Mouse (Mus musculus) retina, embryonic 14.5 days (tissue): ENCODE results near the gene Ddah1.
A peak's percentile ranks its signal among the peaks of the same experiment; 100 is the strongest.

ENCODE experiments used
- DNase-seq: peaks from one replicate; pipeline ENCODE4 v3.0.0-alpha.2; 2015; ENCODE audit warnings: low spot score

Gene Ddah1

GRCm38 (mm10) chr3:145758561-145759378 is at the start of gene Ddah1:
Gene Ddah1 (plus strand): TSS chr3:145758675.
- DNase-seq: peak; percentile 74

- no peak for DNase-seq
Observed at GRCm38 (mm10) chr3:145715923-145716322, 42.6 kb upstream of the Ddah1 start.

- DNase-seq: no peak
Observed at GRCm38 (mm10) chr3:145719660-145720059, 38.8 kb upstream of the Ddah1 start.

- DNase-seq: no peak
Observed at GRCm38 (mm10) chr3:145725078-145725477, 33.4 kb upstream of the Ddah1 start.

- no peak for DNase-seq
Observed at GRCm38 (mm10) chr3:145728336-145728735, 30.1 kb upstream of the Ddah1 start.

GRCm38 (mm10) chr3:145729531-145729930 is 28.9 kb upstream of the Ddah1 start:
- peak; percentile 33 for DNase-seq

GRCm38 (mm10) chr3:145730092-145730491 is 28.4 kb upstream of the Ddah1 start:
- no peak for DNase-seq

- no peak for DNase-seq
Observed at GRCm38 (mm10) chr3:145734857-145735256, 23.6 kb upstream of the Ddah1 start.

- no peak for DNase-seq
Observed at GRCm38 (mm10) chr3:145736562-145736961, 21.9 kb upstream of the Ddah1 start.

GRCm38 (mm10) chr3:145738662-145739061 is 19.8 kb upstream of the Ddah1 start:
- DNase-seq: no peak

GRCm38 (mm10) chr3:145739904-145740303 is 18.6 kb upstream of the Ddah1 start:
- no peak for DNase-seq

- DNase-seq: peak; percentile 46
Observed at GRCm38 (mm10) chr3:145743050-145743449, 15.4 kb upstream of the Ddah1 start.

GRCm38 (mm10) chr3:145743476-145744027 is 14.9 kb upstream of the Ddah1 start:
- DNase-seq: peak; percentile 38

GRCm38 (mm10) chr3:145748626-145749025 is 9.8 kb upstream of the Ddah1 start:
- no peak for DNase-seq

- DNase-seq: no peak
Observed at GRCm38 (mm10) chr3:145756457-145756856, 2.0 kb upstream of the Ddah1 start.

GRCm38 (mm10) chr3:145757177-145757576 is 1.3 kb upstream of the Ddah1 start:
- no peak for DNase-seq

- DNase-seq: peak; percentile 12
Observed at GRCm38 (mm10) chr3:145757844-145758243, 631 bp upstream of the Ddah1 start.

- no peak for DNase-seq
Observed at GRCm38 (mm10) chr3:145759379-145760209, 1.1 kb downstream of the Ddah1 start.

GRCm38 (mm10) chr3:145760547-145760946 is 2.1 kb downstream of the Ddah1 start:
- no peak for DNase-seq

GRCm38 (mm10) chr3:145761501-145762170 is 3.2 kb downstream of the Ddah1 start:
- no peak for DNase-seq

GRCm38 (mm10) chr3:145762957-145763641 is 4.6 kb downstream of the Ddah1 start:
- no peak for DNase-seq

- no peak for DNase-seq
Observed at GRCm38 (mm10) chr3:145763642-145763972, 5.1 kb downstream of the Ddah1 start.
